Mouse (Mus musculus) cerebellum, adult 11 months (tissue): ENCODE results near the gene Vcpkmt.

Experiments used
- DNase-seq: peaks from one replicate; pipeline ENCODE4 v3.0.0; 2022

Gene Vcpkmt

GRCm38 (mm10) chr12:69537675-69538361, 45.0 kb downstream of the Vcpkmt start:
- DNase-seq: no peak

GRCm38 (mm10) chr12:69537243-69537674, 45.6 kb downstream of the Vcpkmt start:
- DNase-seq: no peak

GRCm38 (mm10) chr12:69536616-69537242, 46.1 kb downstream of the Vcpkmt start:
- DNase-seq: peak; percentile 48

- no peak for DNase-seq
Observed at GRCm38 (mm10) chr12:69533237-69533636, 49.6 kb downstream of the Vcpkmt start.

DNA sequence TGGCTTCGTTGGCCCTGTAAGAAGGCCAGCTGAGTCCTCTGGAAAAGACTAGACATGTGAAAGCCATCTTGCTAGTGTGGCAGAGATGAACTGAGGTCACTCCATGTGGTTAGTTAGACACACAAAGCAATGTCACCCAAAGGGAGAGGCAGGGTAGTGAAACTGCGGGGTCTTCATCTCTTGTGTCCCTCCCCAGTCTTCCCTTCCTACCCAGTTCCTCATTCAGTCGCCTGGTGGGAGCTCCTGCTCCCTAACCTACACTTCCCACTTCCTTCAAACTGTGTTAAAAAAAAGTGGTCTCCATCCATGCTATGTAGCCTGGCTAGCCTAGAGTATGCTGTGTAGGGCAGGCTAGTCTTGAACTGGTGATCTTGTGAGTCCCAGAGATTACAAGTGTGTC, 50.3 kb downstream of the Vcpkmt start:
- DNase-seq: no peak

GRCm38 (mm10) chr12:69532091-69532490, 50.7 kb downstream of the Vcpkmt start:
- no peak for DNase-seq

DNA sequence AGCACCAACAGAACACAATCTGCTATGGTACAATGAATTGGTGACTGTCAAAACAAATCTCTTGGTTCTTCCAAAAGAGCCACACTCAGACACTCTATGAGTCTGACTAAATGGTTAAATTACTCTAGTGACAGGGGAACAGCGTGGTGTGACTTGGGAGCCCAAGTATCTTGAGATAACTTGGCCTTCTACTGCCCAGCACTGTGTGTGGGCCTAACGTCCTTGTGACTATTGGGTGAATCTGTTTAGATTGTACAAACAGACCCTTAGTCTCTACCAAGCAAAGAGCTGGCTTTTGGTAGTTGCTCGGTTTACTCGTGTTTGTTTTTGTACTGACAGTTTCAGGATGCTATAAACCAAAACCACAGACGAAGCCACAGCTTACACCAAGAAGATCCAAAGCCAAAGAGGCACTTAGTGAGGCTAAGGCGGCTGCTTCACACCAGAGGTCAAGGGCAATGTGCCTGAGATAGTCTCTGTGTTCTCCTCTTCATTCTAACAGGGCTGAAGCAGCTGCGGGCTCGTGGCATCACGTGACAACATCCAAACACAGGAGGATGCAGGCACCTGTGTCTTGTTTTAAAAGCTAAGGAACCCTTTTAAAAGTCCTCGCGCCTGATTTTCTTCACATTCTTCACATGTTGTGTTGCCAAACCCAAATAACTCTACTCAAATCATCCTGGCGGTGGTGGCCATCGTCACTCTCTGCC, 53.0 kb downstream of the Vcpkmt start:
- no peak for DNase-seq

GRCm38 (mm10) chr12:69528275-69529032, 54.4 kb downstream of the Vcpkmt start:
- DNase-seq: no peak
